Mouse (Mus musculus) spleen, adult 12 weeks (tissue): Measurements from ENCODE around the gene Lsamp.

Experiments used
- DNase-seq: peaks from one replicate; pipeline ENCODE4 v3.0.0; 2022; ENCODE audit warnings: low spot score

Gene Lsamp

GRCm38 (mm10) chr16:40685531-40685930 lies 701.4 kb downstream of the Lsamp start:
- no peak for DNase-seq

GRCm38 (mm10) chr16:40692292-40692691 lies 708.1 kb downstream of the Lsamp start:
- no peak for DNase-seq

- no peak for DNase-seq
Observed at GRCm38 (mm10) chr16:40697253-40697652, 713.1 kb downstream of the Lsamp start.

- no peak for DNase-seq
Observed at GRCm38 (mm10) chr16:40708558-40708957, 724.4 kb downstream of the Lsamp start.

GRCm38 (mm10) chr16:40709574-40709973 lies 725.4 kb downstream of the Lsamp start:
- DNase-seq = no peak

GRCm38 (mm10) chr16:40710068-40710467 lies 725.9 kb downstream of the Lsamp start:
- DNase-seq = no peak

- DNase-seq = no peak
Observed at GRCm38 (mm10) chr16:40710491-40710890, 726.3 kb downstream of the Lsamp start.

GRCm38 (mm10) chr16:40713725-40714124 lies 729.6 kb downstream of the Lsamp start:
- no peak for DNase-seq

- no peak for DNase-seq
Observed at GRCm38 (mm10) chr16:40739015-40739414, 754.9 kb downstream of the Lsamp start.

GRCm38 (mm10) chr16:40739771-40740170 lies 755.6 kb downstream of the Lsamp start:
- DNase-seq = no peak

GRCm38 (mm10) chr16:40740273-40740672 lies 756.1 kb downstream of the Lsamp start:
- DNase-seq = no peak

GRCm38 (mm10) chr16:40827191-40827590 lies 843.0 kb downstream of the Lsamp start:
- no peak for DNase-seq

GRCm38 (mm10) chr16:40831536-40831935 lies 847.4 kb downstream of the Lsamp start:
- DNase-seq = no peak

GRCm38 (mm10) chr16:40841765-40842164 lies 857.6 kb downstream of the Lsamp start:
- no peak for DNase-seq

GRCm38 (mm10) chr16:40866733-40867132 lies 882.6 kb downstream of the Lsamp start:
- DNase-seq = no peak

GRCm38 (mm10) chr16:40878301-40878700 lies 894.1 kb downstream of the Lsamp start:
- DNase-seq = no peak

- no peak for DNase-seq
Observed at GRCm38 (mm10) chr16:40881942-40882341, 897.8 kb downstream of the Lsamp start.

- no peak for DNase-seq
Observed at GRCm38 (mm10) chr16:40891338-40891737, 907.2 kb downstream of the Lsamp start.

GRCm38 (mm10) chr16:40897768-40898327 lies 913.7 kb downstream of the Lsamp start:
- no peak for DNase-seq

GRCm38 (mm10) chr16:40907892-40908291 lies 923.7 kb downstream of the Lsamp start:
- DNase-seq = no peak

GRCm38 (mm10) chr16:40914141-40914540 lies 930.0 kb downstream of the Lsamp start:
- no peak for DNase-seq

GRCm38 (mm10) chr16:40930596-40930995 lies 946.4 kb downstream of the Lsamp start:
- DNase-seq = no peak

- DNase-seq = no peak
Observed at GRCm38 (mm10) chr16:40942266-40942665, 958.1 kb downstream of the Lsamp start.

- no peak for DNase-seq
Observed at GRCm38 (mm10) chr16:40945834-40946233, 961.7 kb downstream of the Lsamp start.

- DNase-seq = no peak
Observed at GRCm38 (mm10) chr16:40948013-40948412, 963.9 kb downstream of the Lsamp start.
